Mouse (Mus musculus): Measurements from ENCODE around the gene Fam19a1.

Fam19a1 gene

GRCm38 (mm10) chr6:96649267-96649666 is 536.3 kb downstream of the Fam19a1 start:
- DNase-seq (ENCODE audit: extremely low spot score, low read depth, low spot score), result no peak

- DNase-seq (ENCODE audit: extremely low spot score, low read depth, low spot score), result no peak
Observed at GRCm38 (mm10) chr6:96666311-96666710, 553.4 kb downstream of the Fam19a1 start.

GRCm38 (mm10) chr6:96677813-96678212 is 564.9 kb downstream of the Fam19a1 start:
- no peak for DNase-seq (ENCODE audit: extremely low spot score, low read depth, low spot score)
